Mouse (Mus musculus) T-cell, adult 66 days (primary cell): ENCODE results near the gene Olfr835. TPM values are rescaled to one million over a fixed set of nuclear protein-coding genes. Genes with fewer than 3 reads are reported as not detected.

Experiments
- total RNA-seq, 2 experiments: library from RNA; stranded (reverse); gene quantifications; 3 replicates in 1 of 2; 4 replicates in 1 of 2; pipeline ENCODE4 v1.2.4; 2023

Gene Olfr835
- not detected for total RNA-seq

DNA sequence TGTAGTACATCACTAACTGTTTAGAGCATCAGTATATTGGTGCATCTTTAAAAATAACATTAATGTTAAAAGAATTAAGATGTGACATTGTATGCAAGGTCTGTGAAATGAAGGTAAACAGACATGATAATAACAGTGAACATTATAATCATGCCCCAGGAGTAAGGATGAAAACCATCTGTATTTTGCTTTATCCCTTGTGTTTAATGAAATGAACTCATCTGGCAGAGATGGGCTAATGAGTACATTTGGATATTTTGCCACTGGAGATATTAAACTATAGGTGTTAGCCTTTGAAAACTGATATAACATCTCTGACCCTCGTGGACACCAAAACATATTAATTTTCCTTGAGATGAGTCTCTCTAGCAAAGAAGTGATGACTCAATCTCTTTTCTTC lies at the start of gene Olfr835:
Olfr835 (plus strand) TSS at position 301 of the 400 bp plus-strand sequence.

DNA sequence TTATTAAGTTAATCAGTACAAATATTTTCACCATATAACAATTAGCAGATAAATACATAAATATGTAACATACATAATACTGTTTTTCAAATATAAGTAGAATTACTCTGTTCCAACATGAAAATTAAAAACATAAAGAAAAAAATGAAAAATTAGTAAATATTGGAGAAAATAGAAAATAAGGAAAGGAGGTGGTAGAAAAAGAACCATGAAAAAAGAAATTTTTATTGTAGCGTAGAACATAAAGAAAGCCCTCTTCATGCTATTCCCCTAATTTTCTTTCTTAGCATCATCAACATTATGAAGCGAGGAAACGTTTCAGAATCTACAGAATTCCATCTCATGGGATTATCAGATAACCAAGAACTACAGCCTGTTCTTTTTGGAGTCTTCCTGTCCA lies 44.8 kb upstream of the Olfr835 start, which contains the start of gene Olfr834:
Olfr834 (plus strand) TSS at position 301 of the 400 bp plus-strand sequence.

Other genes starting within 250 kb of the Olfr835 start
- not detected for gene Olfr828, start 213.2 kb upstream of the Olfr835 start, total RNA-seq
- gene Olfr829, start 177.8 kb upstream of the Olfr835 start, total RNA-seq, result not detected
- not detected for gene Olfr830, start 158.0 kb upstream of the Olfr835 start, total RNA-seq
- not detected for gene Olfr832, start 95.6 kb upstream of the Olfr835 start, total RNA-seq
- gene Olfr834, start 44.7 kb upstream of the Olfr835 start, total RNA-seq, result not detected
- gene Olfr836, start 87.6 kb downstream of the Olfr835 start, total RNA-seq, result not detected
- not detected for gene Olfr837, start 103.6 kb downstream of the Olfr835 start, total RNA-seq
- not detected for gene Olfr839-ps1, start 144.6 kb downstream of the Olfr835 start, total RNA-seq
- gene Olfr843, start 219.3 kb downstream of the Olfr835 start, total RNA-seq, result not detected